Comparison of ENCODE assay signal across 8 mouse cellular contexts in genomic region chr4:24967251-24967650, GRCm38 (mm10). TPM values are rescaled to one million over a fixed set of nuclear protein-coding genes. Genes with fewer than 3 reads are reported as not detected.
A peak's percentile ranks its signal among the peaks of the same experiment; 100 is the strongest.
DNase-seq lines count a peak whose midpoint lies in the region; ATAC-seq lines count a peak whose summit lies in the region.
"Had no signal": no experiment of that assay in that cellular context is flagged by ENCODE, and none has a peak within 500 bp of the region (broad histone marks: within the 10 kb centered on the region; RNA-seq: fewer than 3 reads in every experiment).

No protein-coding gene starts in this region.

- H3K4me3 ChIP-seq in lung, embryonic 16.5 days (ENCODE audit: low read length) = peak overlapping the region; percentile 81
- H3K4me3 ChIP-seq in forebrain, embryonic 13.5 days = peak overlapping the region; percentile 76
- H3K4me3 ChIP-seq in liver, embryonic 12.5 days = no peak overlapping the region

- no peak for DNase-seq in lung, postnatal 4 days
- no peak for DNase-seq in ovary, adult 18-20 months (ENCODE audit: low spot score)
- DNase-seq in layer of hippocampus, postnatal 25 days (ENCODE audit: extremely low spot score in 1 of 2, low spot score in 1 of 2) = no peak

- no peaks in the 10 kb centered on the region for H3K36me3 ChIP-seq in lung, embryonic 16.5 days (ENCODE audit: control insufficient read depth, insufficient read depth, low read length)
- H3K36me3 ChIP-seq in forebrain, embryonic 13.5 days (ENCODE audit: poor library complexity, severe bottlenecking) = no peaks in the 10 kb centered on the region
- H3K36me3 ChIP-seq in liver, embryonic 12.5 days = no peaks in the 10 kb centered on the region

- H3K27me3 ChIP-seq in lung, embryonic 16.5 days (ENCODE audit: control insufficient read depth, insufficient read depth, low read depth, low read length) = no peaks in the 10 kb centered on the region
- no peaks in the 10 kb centered on the region for H3K27me3 ChIP-seq in forebrain, embryonic 13.5 days
- peaks cover 40% of the 10 kb centered on the region for H3K27me3 ChIP-seq in liver, embryonic 12.5 days (replicated peaks)

- no peak overlapping the region for H3K27ac ChIP-seq in lung, embryonic 16.5 days (ENCODE audit: low read length)
- H3K27ac ChIP-seq in forebrain, embryonic 13.5 days = no peak overlapping the region
- no peak overlapping the region for H3K27ac ChIP-seq in liver, embryonic 12.5 days

- ATAC-seq in lung, embryonic 16.5 days (ENCODE audit: low read depth) = no peak
- no peak for ATAC-seq in forebrain, embryonic 13.5 days
- no peak for ATAC-seq in liver, embryonic 12.5 days
- ATAC-seq in activated CD4-positive, CD25-positive, alpha-beta regulatory T cell, adult 4 months = no peak

- H3K9me3 ChIP-seq in lung, embryonic 16.5 days (ENCODE audit: control insufficient read depth, low read length) = no peaks in the 10 kb centered on the region
- no peaks in the 10 kb centered on the region for H3K9me3 ChIP-seq in forebrain, embryonic 13.5 days (replicated peaks)
- no peaks in the 10 kb centered on the region for H3K9me3 ChIP-seq in liver, embryonic 12.5 days (replicated peaks)

- peak overlapping the region; percentile 89 for H3K9ac ChIP-seq in lung, embryonic 16.5 days (ENCODE audit: low read length)
- peak overlapping the region; percentile 90 for H3K9ac ChIP-seq in forebrain, embryonic 13.5 days
- no peak overlapping the region for H3K9ac ChIP-seq in liver, embryonic 12.5 days

- H3K4me2 ChIP-seq in lung, embryonic 16.5 days (ENCODE audit: low read depth, low read length) = peak overlapping the region; percentile 84
- peak overlapping the region; percentile 67 for H3K4me2 ChIP-seq in forebrain, embryonic 13.5 days
- peak overlapping the region; percentile 72 for H3K4me2 ChIP-seq in liver, embryonic 12.5 days

- 0 out of 2 replicates have a peak, but pooled peaks cover 5% of the 10 kb centered on the region for H3K4me1 ChIP-seq in lung, embryonic 16.5 days (replicated peaks; ENCODE audit: control insufficient read depth, insufficient read depth, low read length)
- peaks cover 18% of the 10 kb centered on the region for H3K4me1 ChIP-seq in forebrain, embryonic 13.5 days
- H3K4me1 ChIP-seq in liver, embryonic 12.5 days = no peaks in the 10 kb centered on the region

- 6% methylated on average over 7 of the region's 7 CpGs for WGBS in lung, embryonic 16.5 days
- WGBS in forebrain, embryonic 13.5 days = 17% methylated on average over 7 of the region's 7 CpGs
- WGBS in liver, embryonic 12.5 days (ENCODE audit: insufficient replicate concordance) = 16% methylated on average over 7 of the region's 7 CpGs

RNA-seq across cellular contexts. Expression of gene Gpr63, which starts 1.0 kb away (rescaled TPM):
- polyA plus RNA-seq in lung, embryonic 16.5 days (2015; fragmentation: Nextera tagmentation; extraction: Ambion mirVana) = 0.73 and 1.2 TPM in 2 replicates
- 2.1 and 3.1 TPM in 2 replicates for polyA plus RNA-seq in forebrain, embryonic 13.5 days (2015; fragmentation: Nextera tagmentation; extraction: Ambion mirVana)
- polyA plus RNA-seq in liver, embryonic 12.5 days (2016; fragmentation: Nextera tagmentation; extraction: Ambion mirVana) = 0.07 and 0.21 TPM in 2 replicates
- polyA plus RNA-seq in activated CD4-positive, CD25-positive, alpha-beta regulatory T cell, adult 4 months (2017; shearing (Covaris generic)) = not detected
- 10 to 100 TPM; 42.9 to 44.1 TPM for total RNA-seq in layer of hippocampus, postnatal 25 days (2021)
- total RNA-seq: hematopoietic stem cell, adult 5-6 weeks had no signal
